Mouse (Mus musculus): Measurements from ENCODE around the gene Mapk8ip2. TPM values are rescaled to one million over a fixed set of nuclear protein-coding genes. Genes with fewer than 3 reads are reported as not detected.
"Not testable (repeated sequence)": the region's sequence is repeated elsewhere in the genome, so short reads cannot be mapped to it uniquely, and the experiment has no call there.

Gene Mapk8ip2
- polyA plus RNA-seq, 1 experiment from 2014 or later = 0.26 TPM

- Histone ChIP-seq H3K36me3 (ENCODE audit: control insufficient read depth, insufficient read depth) (no peaks in the 10 kb centered on the region; the same call in 1 of the 2 replicates), H3K4me1 (ENCODE audit: control insufficient read depth, low read depth, low read length) (peaks cover 14% of the 10 kb centered on the region), H3K27ac (ENCODE audit: low read length) (no peak overlapping the region), H3K9me3 (replicated peaks; ENCODE audit: control insufficient read depth, low read length) (no peaks in the 10 kb centered on the region), H3K4me3 (ENCODE audit: low read depth, low read length) (peak overlapping the region; percentile 88), H3K9ac (ENCODE audit: low read depth, low read length) (peak overlapping the region; percentile 92), H3K4me2 (ENCODE audit: low read depth, low read length) (peak overlapping the region; percentile 94), H3K27me3 (ENCODE audit: control insufficient read depth, insufficient read depth, low read depth, low read length) (no peaks in the 10 kb centered on the region)
- WGBS (ENCODE audit: insufficient replicate concordance) = 88% methylated on average over 19 of the region's 19 CpGs
- no peak for ATAC-seq (ENCODE audit: low read depth)
These were observed 25.4 kb upstream of the Mapk8ip2 start for GRCm38 (mm10) chr15:89428136-89428790.

- Histone ChIP-seq H3K27me3 (ENCODE audit: control insufficient read depth, insufficient read depth, low read depth, low read length) (no peaks in the 10 kb centered on the region), H3K9ac (ENCODE audit: low read depth, low read length) (peak overlapping the region; percentile 92), H3K4me2 (ENCODE audit: low read depth, low read length) (peak overlapping the region; percentile 94), H3K36me3 (ENCODE audit: control insufficient read depth, insufficient read depth) (no peaks in the 10 kb centered on the region; the same call in 1 of the 2 replicates), H3K4me1 (ENCODE audit: control insufficient read depth, low read depth, low read length) (peaks cover 14% of the 10 kb centered on the region), H3K4me3 (ENCODE audit: low read depth, low read length) (peak overlapping the region; percentile 88), H3K27ac (ENCODE audit: low read length) (peak overlapping the region; percentile 99), H3K9me3 (replicated peaks; ENCODE audit: control insufficient read depth, low read length) (no peaks in the 10 kb centered on the region)
- 8% methylated on average over 22 of the region's 22 CpGs for WGBS (ENCODE audit: insufficient replicate concordance)
- no peak for ATAC-seq (ENCODE audit: low read depth)
These were observed 24.8 kb upstream of the Mapk8ip2 start for GRCm38 (mm10) chr15:89428821-89429351.

- H3K4me2 ChIP-seq (ENCODE audit: low read depth, low read length) = peak within 1 kb of the TSS; percentile 94
These were observed 24.1 kb upstream of the Mapk8ip2 start, which contains the start of the genes C730034F03Rik, Gm44502 and Chkb for GRCm38 (mm10) chr15:89429352-89430221. C730034F03Rik (plus strand) TSS chr15:89429589. Gm44502 (minus strand) TSS chr15:89429696. Chkb (minus strand) TSS chr15:89429908.

GRCm38 (mm10) chr15:89430341-89430740 lies 23.4 kb upstream of the Mapk8ip2 start:
- peak overlapping the region; percentile 99 for H3K27ac ChIP-seq (ENCODE audit: low read length)
- 37% methylated on average over 6 of the region's 6 CpGs for WGBS (ENCODE audit: insufficient replicate concordance)
- ATAC-seq (ENCODE audit: low read depth) = no peak
- peak overlapping the region; percentile 92 for H3K9ac ChIP-seq (ENCODE audit: low read depth, low read length)
- peaks cover 14% of the 10 kb centered on the region for H3K4me1 ChIP-seq (ENCODE audit: control insufficient read depth, low read depth, low read length)
- no peaks in the 10 kb centered on the region for H3K27me3 ChIP-seq (ENCODE audit: control insufficient read depth, insufficient read depth, low read depth, low read length)
- H3K36me3 ChIP-seq (ENCODE audit: control insufficient read depth, insufficient read depth) = no peaks in the 10 kb centered on the region; the same call in 1 of the 2 replicates
- peak overlapping the region; percentile 94 for H3K4me2 ChIP-seq (ENCODE audit: low read depth, low read length)
- no peaks in the 10 kb centered on the region for H3K9me3 ChIP-seq (replicated peaks; ENCODE audit: control insufficient read depth, low read length)
- H3K4me3 ChIP-seq (ENCODE audit: low read depth, low read length) = peak overlapping the region; percentile 88

More at GRCm38 (mm10) chr15:89429352-89430221, 24.1 kb upstream of the Mapk8ip2 start, which contains the start of the genes C730034F03Rik, Gm44502 and Chkb:
- H3K36me3 ChIP-seq (ENCODE audit: control insufficient read depth, insufficient read depth) = no peaks in the 10 kb centered on the region; the same call in 1 of the 2 replicates
- WGBS (ENCODE audit: insufficient replicate concordance) = under 1% methylated on average over 70 of the region's 70 CpGs
- peak within 1 kb of the TSS; percentile 99 for H3K27ac ChIP-seq (ENCODE audit: low read length)
- H3K9ac ChIP-seq (ENCODE audit: low read depth, low read length) = peak within 1 kb of the TSS; percentile 92
- ATAC-seq (ENCODE audit: low read depth) = peak; percentile 91
- H3K27me3 ChIP-seq (ENCODE audit: control insufficient read depth, insufficient read depth, low read depth, low read length) = no peaks in the 10 kb centered on the region
- H3K4me3 ChIP-seq (ENCODE audit: low read depth, low read length) = peak within 1 kb of the TSS; percentile 88
- H3K4me1 ChIP-seq (ENCODE audit: control insufficient read depth, low read depth, low read length) = peaks cover 14% of the 10 kb centered on the region
- H3K9me3 ChIP-seq (replicated peaks; ENCODE audit: control insufficient read depth, low read length) = no peaks in the 10 kb centered on the region

- not testable (repeated sequence) for H3K9ac ChIP-seq (ENCODE audit: low read depth, low read length); H3K36me3 ChIP-seq (ENCODE audit: control insufficient read depth, insufficient read depth); H3K27me3 ChIP-seq (ENCODE audit: control insufficient read depth, insufficient read depth, low read depth, low read length); H3K9me3 ChIP-seq (replicated peaks; ENCODE audit: control insufficient read depth, low read length); ATAC-seq (ENCODE audit: low read depth)
- Histone ChIP-seq H3K4me3 (ENCODE audit: low read depth, low read length) (peak overlapping the region; percentile 88), H3K27ac (ENCODE audit: low read length) (peak overlapping the region; percentile 99; the same call in 1 of the 2 replicates), H3K4me2 (ENCODE audit: low read depth, low read length) (peak overlapping the region; percentile 94), H3K4me1 (ENCODE audit: control insufficient read depth, low read depth, low read length) (peaks cover 14% of the 10 kb centered on the region)
- 49% methylated on average over 9 of the region's 9 CpGs for WGBS (ENCODE audit: insufficient replicate concordance)
These were observed 22.9 kb upstream of the Mapk8ip2 start for GRCm38 (mm10) chr15:89430771-89431170.

GRCm38 (mm10) chr15:89431271-89431670 lies 22.4 kb upstream of the Mapk8ip2 start:
- H3K27me3 ChIP-seq (ENCODE audit: control insufficient read depth, insufficient read depth, low read depth, low read length) = no peaks in the 10 kb centered on the region
- H3K9ac ChIP-seq (ENCODE audit: low read depth, low read length) = no peak overlapping the region
- no peaks in the 10 kb centered on the region; the same call in 1 of the 2 replicates for H3K36me3 ChIP-seq (ENCODE audit: control insufficient read depth, insufficient read depth)
- 60% methylated on average over 3 of the region's 3 CpGs for WGBS (ENCODE audit: insufficient replicate concordance)
- H3K4me3 ChIP-seq (ENCODE audit: low read depth, low read length) = peak overlapping the region; percentile 88; the same call in 1 of the 2 replicates
- no peak for ATAC-seq (ENCODE audit: low read depth)
- peak overlapping the region; percentile 94 for H3K4me2 ChIP-seq (ENCODE audit: low read depth, low read length)
- H3K9me3 ChIP-seq (replicated peaks; ENCODE audit: control insufficient read depth, low read length) = no peaks in the 10 kb centered on the region
- no peak overlapping the region for H3K27ac ChIP-seq (ENCODE audit: low read length)
- H3K4me1 ChIP-seq (ENCODE audit: control insufficient read depth, low read depth, low read length) = peaks cover 14% of the 10 kb centered on the region

GRCm38 (mm10) chr15:89431806-89432205 lies 21.9 kb upstream of the Mapk8ip2 start:
- Histone ChIP-seq H3K36me3 (ENCODE audit: control insufficient read depth, insufficient read depth) (no peaks in the 10 kb centered on the region), H3K9me3 (replicated peaks; ENCODE audit: control insufficient read depth, low read length) (no peaks in the 10 kb centered on the region), H3K9ac (ENCODE audit: low read depth, low read length) (no peak overlapping the region; the same call in 1 of the 2 replicates), H3K4me2 (ENCODE audit: low read depth, low read length) (no peak overlapping the region), H3K27me3 (ENCODE audit: control insufficient read depth, insufficient read depth, low read depth, low read length) (no peaks in the 10 kb centered on the region), H3K27ac (ENCODE audit: low read length) (no peak overlapping the region), H3K4me1 (ENCODE audit: control insufficient read depth, low read depth, low read length) (peaks cover 14% of the 10 kb centered on the region), H3K4me3 (ENCODE audit: low read depth, low read length) (no peak overlapping the region)
- no peak for ATAC-seq (ENCODE audit: low read depth)
- 78% methylated on average over 6 of the region's 6 CpGs for WGBS (ENCODE audit: insufficient replicate concordance)

- no peak overlapping the region for H3K4me3 ChIP-seq (ENCODE audit: low read depth, low read length)
- WGBS (ENCODE audit: insufficient replicate concordance) = 69% methylated on average over 4 of the region's 4 CpGs
- peaks cover 14% of the 10 kb centered on the region for H3K4me1 ChIP-seq (ENCODE audit: control insufficient read depth, low read depth, low read length)
- no peak overlapping the region for H3K27ac ChIP-seq (ENCODE audit: low read length)
- H3K36me3 ChIP-seq (ENCODE audit: control insufficient read depth, insufficient read depth) = no peaks in the 10 kb centered on the region
- no peak overlapping the region for H3K9ac ChIP-seq (ENCODE audit: low read depth, low read length)
- no peaks in the 10 kb centered on the region for H3K27me3 ChIP-seq (ENCODE audit: control insufficient read depth, insufficient read depth, low read depth, low read length)
- H3K4me2 ChIP-seq (ENCODE audit: low read depth, low read length) = no peak overlapping the region
- H3K9me3 ChIP-seq (replicated peaks; ENCODE audit: control insufficient read depth, low read length) = no peaks in the 10 kb centered on the region
- no peak for ATAC-seq (ENCODE audit: low read depth)
These were observed 20.8 kb upstream of the Mapk8ip2 start for GRCm38 (mm10) chr15:89432946-89433345.

Data from liver, embryonic 16.5 days (tissue).